Mouse (Mus musculus): ENCODE data around the gene Ttbk2. TPM values are rescaled to one million over a fixed set of nuclear protein-coding genes. Genes with fewer than 3 reads are reported as not detected.
A peak's percentile ranks its signal among the peaks of the same experiment; 100 is the strongest.

Ttbk2 gene
- total RNA-seq, 2 experiments from 2014 or later = 66.9 TPM

DNA sequence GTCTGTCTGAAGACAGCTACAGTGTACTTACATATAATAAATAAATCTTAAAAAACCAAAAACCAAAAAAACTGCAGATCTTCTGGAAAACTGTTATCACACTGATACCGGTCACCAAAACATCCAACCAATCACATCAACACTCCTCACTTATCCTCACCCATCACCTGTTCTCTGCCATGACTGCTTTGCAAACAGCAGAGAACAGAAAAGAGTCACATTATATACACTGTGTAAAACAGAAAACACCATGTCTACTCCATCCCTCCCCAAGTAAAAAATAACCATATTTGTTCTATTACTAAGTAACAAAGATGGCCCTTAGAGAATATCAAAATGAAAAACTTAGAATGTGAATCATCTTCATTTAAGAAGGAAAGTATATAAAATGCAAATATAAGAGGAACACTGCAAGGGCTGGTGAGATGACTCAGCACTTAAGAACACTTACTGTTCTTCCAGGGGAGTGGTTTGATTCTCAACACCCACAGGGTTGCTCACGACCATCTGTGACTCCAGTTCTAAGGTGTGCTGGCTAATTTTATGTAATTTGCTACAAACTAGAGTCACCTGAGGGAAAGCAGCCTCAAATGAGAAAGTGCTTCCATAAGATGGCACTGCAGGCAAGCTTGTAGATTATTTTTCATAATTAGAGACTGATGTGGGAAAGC lies 80.0 kb downstream of the Ttbk2 start:
- DNase-seq (ENCODE audit: extremely low spot score in 1 of 2, low spot score in 2 of 2) = no peak
- intact Hi-C loops (cut with DNase I) = no loop called here

DNA sequence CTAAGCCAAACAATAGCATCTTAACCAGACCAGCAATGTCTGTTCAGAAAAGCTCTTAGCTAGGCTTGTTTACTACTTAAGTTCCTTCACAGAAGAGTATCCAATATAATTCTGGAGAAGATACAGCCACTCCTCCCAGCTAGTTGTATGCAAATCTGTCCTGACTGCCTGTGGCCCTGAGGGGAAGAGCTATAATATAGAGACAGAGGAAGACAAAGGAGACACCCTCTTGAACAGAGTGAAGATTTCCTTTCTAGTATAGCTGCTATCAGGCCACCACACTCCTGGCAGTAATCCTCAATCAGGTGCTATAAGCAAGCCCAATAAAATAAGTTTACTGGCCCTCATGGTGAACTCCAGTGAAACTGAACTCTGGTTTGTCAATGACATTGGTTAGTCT lies 88.5 kb downstream of the Ttbk2 start:
- intact Hi-C loops (cut with DNase I) = no loop called here
- DNase-seq (ENCODE audit: extremely low spot score in 1 of 2, low spot score in 2 of 2) = no peak

DNA sequence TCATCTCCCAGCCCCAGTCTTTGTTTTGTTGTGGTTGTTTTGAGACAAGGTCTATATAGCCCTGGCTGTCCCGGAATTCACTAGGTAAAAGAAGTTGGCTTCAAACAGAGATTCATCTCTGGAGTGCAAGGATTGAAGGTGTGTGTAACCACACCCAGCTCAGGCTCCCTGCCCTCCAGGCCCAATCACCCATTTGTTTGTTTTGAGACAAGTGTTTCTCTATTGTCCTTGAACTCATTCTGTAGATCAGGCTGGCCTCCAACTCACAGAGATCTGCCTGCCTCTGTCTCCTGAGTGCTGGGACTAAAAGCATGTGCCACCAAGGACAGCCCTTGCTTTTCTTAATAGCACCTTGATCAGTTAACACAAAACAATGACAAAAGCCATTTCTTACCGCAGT lies 102.4 kb downstream of the Ttbk2 start:
- intact Hi-C loops (cut with DNase I) = no loop called here

DNA sequence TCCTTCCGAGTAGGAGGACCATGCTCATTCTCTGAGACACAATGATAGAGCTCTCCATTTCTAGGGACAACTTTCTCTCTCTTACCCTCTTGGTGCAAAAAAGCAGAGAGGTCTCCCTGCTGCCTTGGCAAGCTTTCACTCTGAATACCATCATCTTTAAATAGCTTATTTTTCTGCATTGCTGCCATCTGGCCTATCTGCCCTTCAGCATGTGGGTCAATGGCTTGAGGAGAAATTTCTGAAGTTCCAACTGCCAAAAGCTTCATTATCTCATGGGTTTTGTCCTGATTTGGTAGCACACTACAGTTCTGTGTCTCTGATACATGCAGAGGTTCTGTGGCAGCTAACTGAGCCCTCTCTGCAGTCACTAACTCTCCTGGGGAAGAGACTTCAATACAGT lies 104.9 kb downstream of the Ttbk2 start:
- intact Hi-C loops (cut with DNase I) = no loop called here

More for the DNA sequence above, 102.4 kb downstream of the Ttbk2 start:
- no peak for DNase-seq (ENCODE audit: extremely low spot score in 1 of 2, low spot score in 2 of 2)

DNA sequence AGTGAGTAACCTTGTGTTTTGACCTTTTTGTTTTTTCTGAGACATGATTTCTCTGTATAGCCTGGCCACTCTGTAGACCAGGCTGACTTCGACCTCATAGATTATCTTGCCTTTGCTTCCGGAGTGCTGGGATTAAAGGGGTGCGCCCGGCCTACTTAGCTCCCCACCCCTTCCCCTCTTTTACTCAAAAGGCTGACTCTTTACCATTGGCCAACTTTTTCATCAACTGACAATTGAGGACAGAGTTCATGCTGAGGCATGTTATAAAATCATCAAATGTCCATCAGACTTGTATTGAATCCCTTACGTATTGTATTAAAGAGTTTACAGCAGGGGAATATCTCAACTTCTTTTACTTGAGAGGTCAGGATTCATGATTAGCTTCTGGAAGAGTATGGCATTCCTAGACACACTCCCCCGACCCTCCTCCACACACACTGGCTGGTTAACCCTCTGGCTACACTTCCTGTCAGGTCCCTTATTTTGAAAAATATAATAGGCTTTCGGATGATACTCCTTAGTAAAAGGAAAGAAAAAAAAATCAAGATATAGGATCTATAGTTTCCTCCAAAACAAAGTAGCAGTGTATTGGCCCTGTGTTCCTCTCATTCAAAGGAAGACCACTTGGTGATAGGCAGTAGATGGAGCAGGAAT lies 118.4 kb downstream of the Ttbk2 start:
- intact Hi-C loops (cut with DNase I) = no loop called here
- no peak for DNase-seq (ENCODE audit: extremely low spot score in 1 of 2, low spot score in 2 of 2)

More for the DNA sequence above, 104.9 kb downstream of the Ttbk2 start:
- DNase-seq (ENCODE audit: extremely low spot score in 1 of 2, low spot score in 2 of 2) = no peak

DNA sequence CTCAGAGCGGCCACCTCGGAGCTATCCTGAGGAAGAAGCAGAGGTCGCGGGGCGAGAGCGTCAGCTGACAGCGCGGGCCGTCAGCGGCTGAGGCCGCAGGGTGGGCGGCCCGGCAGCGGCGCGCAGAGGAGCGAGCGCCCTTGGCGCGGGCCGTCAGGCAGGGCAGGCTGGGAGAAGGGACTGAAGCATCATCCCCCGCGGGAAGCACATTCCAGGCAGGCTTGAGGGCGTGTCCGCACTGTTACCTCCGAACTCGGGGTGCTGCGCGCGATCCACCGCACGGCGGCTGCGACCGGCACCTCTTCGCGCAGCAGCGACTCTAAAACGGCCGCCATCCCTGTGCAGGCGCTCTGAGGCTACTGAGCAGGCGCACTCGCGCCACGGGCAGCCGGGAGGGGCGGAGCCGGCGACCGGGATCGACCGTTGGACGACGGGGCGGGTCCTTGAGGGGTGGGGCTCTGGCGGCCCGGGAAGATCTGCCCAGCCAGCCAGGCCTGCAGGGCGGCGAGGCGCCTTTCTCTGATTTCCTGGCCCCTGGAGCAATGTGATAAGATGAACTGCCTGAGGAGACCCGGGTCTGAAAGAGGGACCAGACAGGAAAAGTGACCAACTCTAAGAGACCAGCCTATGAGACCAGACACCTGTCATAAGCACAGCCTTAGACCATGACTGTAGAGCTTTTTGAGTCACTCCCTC lies 119.1 kb downstream of the Ttbk2 start:
- intact Hi-C loops (cut with DNase I) = no loop called here
- DNase-seq (ENCODE audit: extremely low spot score in 1 of 2, low spot score in 2 of 2) = peak; percentile 87 to 97

DNA sequence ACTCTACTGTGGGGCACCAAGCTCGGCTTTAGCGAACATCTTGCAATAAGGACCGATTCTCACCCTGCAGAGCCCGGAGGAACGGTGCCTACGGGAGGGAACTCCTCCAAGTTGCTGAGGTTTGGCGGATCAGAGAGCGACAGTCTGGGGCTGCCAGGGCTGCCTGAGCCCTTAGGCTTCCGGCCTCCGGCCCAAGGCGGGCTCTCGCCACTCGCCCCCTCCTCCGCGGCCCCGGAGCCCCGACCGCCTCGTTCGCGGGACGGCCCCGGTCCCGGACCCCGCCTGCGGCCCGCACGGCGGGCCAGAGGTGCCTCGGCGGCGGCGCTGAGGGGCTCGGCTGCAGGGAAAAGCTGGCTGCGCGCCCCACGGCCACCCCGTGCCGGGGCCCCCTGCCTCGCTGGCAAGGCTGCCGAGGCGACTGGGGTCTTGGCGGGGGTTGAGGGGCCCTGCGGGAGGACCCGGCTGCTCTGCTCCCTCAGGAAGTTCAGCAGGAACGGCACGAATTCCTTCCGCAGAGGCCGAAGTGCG lies 119.7 kb downstream of the Ttbk2 start:
- intact Hi-C loops (cut with DNase I) = loop anchor here (1.0 kb wide), 1 partner anchor 120 kb away; the partner anchor contains the start of genes Cdan1 and Ttbk2
- no peak for DNase-seq (ENCODE audit: extremely low spot score in 1 of 2, low spot score in 2 of 2)

DNA sequence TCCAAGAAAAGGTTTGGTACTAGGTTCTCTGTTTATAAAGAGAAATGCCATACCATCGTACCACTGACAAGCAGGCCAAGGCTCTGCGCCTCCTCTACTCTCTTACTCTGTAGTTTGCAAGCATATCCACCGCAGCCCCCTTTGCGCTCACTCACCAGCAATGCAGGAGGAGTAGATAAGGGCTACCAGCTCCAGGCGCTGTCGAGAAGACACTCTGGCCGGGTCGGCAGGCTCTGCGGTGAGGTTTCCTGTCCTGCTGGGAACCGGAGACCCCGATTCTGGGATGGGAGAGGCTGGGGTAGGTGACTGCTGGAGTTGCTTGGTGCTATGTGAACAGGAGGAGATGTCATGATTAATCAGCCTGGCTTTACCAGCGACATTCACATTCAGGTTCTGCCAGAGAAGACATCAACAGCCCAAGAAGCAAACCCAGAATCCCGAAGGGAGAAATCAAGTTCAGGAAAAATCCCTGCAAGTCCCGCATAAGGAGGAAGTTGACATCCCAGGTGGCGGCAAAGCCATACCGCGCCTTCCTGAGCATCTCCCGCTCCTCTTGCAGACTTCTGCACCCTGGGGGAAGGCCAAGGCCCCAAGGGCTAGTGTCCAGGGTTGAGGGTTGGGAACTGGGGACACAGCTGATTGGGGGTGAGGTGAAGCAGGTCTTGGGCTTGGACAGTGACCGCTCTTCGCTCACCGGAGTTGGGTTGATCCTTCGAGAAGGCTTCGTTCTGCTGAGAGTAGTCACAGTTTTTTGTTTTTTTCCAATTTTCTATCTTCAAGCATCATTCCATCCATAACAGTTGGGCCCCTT lies 120.4 kb downstream of the Ttbk2 start:
- DNase-seq (ENCODE audit: extremely low spot score in 1 of 2, low spot score in 2 of 2) = peak in 1 of 2 experiments; percentile 28

DNA sequence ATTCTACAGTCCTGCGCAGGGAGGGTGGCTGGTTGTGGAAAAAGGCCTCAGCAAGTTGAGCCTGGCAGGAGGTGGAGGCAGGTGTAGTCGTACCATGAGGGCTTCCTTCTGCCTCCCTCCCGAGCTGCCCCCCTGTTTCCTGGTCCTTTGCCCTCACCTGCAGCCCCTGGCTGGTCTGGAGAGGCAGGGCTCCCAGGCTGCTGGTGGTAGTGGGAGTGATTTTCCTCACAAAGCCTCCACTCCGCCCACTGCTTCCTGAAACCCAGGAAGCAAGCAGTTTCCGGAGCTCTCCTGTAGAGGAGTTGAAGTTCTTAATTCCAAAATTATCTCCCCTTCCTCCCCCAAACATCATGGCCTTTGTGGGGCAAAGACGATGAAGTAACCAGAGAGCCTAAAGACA lies 126.2 kb downstream of the Ttbk2 start:
- DNase-seq (ENCODE audit: extremely low spot score in 1 of 2, low spot score in 2 of 2) = no peak
- intact Hi-C loops (cut with DNase I) = no loop called here

More for the DNA sequence above, 120.4 kb downstream of the Ttbk2 start:
- intact Hi-C loops (cut with DNase I) = loop anchor here (1.0 kb wide), 1 partner anchor 120 kb away; the partner anchor contains the start of genes Cdan1 and Ttbk2

DNA sequence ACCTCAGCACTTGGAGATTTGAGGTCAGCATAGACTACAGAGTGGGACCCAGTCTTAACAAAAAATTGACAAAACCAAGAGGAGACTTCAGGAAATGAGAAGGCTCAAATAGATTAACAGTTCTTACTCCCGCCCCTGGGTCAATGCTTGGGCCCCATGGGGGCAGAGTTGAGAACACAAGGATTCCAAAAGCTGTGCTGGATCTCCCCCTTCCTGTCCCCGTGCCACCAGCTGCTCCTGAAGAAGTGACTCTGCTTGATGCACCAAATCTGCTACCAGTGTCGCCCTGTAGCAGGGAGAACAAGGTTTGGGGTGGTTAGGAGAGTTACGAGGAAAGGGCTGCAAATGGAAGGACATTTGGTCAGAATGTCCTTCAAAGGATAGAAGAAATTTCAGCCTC lies 126.8 kb downstream of the Ttbk2 start:
- intact Hi-C loops (cut with DNase I) = no loop called here
- no peak for DNase-seq (ENCODE audit: extremely low spot score in 1 of 2, low spot score in 2 of 2)

DNA sequence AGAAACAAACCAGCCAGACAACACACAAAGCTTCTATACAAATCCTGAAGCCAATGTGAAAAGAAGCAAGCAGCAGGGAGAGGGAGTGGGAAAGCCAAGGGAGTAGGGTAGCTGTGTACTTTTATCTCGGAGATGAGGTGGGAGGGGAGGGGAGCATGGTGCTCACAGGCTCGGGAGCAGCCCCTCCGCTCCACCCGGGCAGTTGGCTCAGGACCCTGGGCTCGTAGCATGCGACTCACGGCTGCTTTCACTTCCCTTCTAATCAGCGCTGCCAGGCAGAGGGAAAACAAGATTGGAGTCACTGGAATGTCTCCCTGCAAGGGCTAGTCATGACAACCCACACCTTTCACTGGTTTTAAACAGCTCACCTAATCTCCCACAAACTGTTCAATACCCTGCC lies 127.9 kb downstream of the Ttbk2 start:
- no peak for DNase-seq (ENCODE audit: extremely low spot score in 1 of 2, low spot score in 2 of 2)
- intact Hi-C loops (cut with DNase I) = no loop called here

DNA sequence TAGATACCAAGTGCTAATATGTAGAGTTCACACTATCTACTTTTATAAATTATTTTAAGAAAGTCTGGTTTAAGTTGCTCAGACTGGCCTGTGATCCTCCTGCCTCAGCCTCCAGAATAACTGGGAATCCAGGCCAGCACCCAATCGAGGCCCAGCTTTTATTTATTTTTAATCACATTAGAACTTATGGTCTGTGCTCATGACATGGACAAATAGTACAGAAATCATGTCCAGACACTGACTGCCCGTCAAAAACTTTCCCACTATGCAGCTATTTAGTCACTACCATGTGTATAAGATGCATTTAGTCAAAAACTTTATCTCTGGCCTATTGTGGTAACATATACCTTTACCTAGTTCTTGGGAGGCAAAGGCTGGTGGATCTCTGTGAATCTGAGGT lies 128.5 kb downstream of the Ttbk2 start:
- intact Hi-C loops (cut with DNase I) = no loop called here

DNA sequence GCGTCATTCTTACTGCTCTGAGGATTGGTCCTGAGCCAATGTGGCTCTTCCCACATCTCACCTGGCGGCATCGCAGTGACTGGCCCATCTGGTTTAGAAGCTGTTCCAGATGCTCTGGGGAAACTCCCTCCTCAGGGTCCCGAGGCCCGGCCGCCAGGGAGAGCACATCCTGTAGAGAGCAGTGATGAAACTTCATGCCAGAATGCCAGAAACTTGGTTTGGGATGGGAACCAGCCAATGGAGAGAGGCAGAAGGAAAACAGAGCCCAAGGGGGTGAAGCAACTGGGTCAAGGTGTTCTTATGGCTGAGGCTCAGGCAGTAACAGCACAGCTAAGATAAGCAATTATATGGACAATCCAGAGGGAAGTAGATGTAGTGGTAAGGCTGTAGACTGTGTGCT lies 129.6 kb downstream of the Ttbk2 start:
- intact Hi-C loops (cut with DNase I) = no loop called here
- no peak for DNase-seq (ENCODE audit: extremely low spot score in 1 of 2, low spot score in 2 of 2)

More for the DNA sequence above, 128.5 kb downstream of the Ttbk2 start:
- DNase-seq (ENCODE audit: extremely low spot score in 1 of 2, low spot score in 2 of 2) = no peak

DNA sequence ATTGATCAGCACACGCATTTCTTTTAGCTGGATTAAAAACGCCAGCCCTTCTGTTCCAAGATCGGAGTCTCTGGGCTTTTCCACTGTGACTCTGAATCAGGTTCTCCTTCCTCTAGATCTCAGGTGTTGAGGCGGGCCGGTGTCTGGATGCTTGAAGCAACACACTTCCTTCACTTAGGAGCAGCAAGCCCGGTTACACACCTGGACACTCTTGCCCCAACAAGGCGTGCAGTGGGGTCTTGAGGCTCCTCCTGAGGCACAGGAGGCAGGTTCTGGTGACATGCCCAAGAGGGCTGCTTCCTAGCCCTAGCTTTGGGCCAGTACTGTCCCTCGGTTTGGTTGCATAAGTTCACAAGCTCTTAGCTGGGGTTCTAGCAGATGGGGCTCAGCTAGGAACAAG lies 131.9 kb downstream of the Ttbk2 start:
- intact Hi-C loops (cut with DNase I) = no loop called here
- no peak for DNase-seq (ENCODE audit: extremely low spot score in 1 of 2, low spot score in 2 of 2)

DNA sequence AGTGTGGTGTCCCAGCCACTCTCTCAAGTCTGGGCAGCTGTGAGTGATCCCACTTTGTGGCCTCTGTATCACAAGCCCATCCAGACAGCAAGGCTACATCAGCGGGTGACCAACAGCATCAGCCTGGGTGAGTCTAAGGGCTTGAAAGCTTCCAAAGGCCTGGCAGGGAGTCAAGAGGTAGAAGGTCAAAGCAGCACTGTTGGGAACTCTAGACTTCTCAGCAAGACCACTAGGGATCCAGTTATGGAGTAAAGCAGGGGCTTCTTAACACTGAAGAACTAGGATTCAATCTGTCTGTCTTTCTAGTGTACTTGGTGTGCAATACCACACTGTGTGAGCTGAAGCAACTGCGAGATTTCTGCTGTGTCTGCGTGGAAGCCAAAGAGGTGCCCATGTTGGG lies 137.0 kb downstream of the Ttbk2 start:
- no peak for DNase-seq (ENCODE audit: extremely low spot score in 1 of 2, low spot score in 2 of 2)

DNA sequence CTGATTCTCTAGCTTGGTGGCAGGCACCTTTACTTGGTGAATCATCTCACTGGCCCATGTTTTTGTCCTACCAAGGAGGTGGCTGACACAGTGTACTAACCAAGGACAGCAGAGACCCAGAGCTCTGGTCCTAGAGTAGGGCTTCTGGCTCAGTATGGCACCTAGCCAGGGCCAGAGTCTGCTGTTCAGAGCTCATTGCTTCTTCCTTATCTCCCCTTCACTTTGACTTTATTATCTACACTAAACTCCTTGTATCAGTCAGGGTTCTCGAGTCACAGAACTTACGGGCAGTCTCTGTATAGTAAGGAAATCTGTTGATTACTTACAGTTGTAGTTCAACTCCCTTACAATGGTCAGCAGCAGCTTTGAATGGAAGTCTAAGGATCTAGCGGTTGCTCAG lies 139.5 kb downstream of the Ttbk2 start:
- intact Hi-C loops (cut with DNase I) = no loop called here
- no peak for DNase-seq (ENCODE audit: extremely low spot score in 1 of 2, low spot score in 2 of 2)

More for the DNA sequence above, 137.0 kb downstream of the Ttbk2 start:
- intact Hi-C loops (cut with DNase I) = no loop called here

DNA sequence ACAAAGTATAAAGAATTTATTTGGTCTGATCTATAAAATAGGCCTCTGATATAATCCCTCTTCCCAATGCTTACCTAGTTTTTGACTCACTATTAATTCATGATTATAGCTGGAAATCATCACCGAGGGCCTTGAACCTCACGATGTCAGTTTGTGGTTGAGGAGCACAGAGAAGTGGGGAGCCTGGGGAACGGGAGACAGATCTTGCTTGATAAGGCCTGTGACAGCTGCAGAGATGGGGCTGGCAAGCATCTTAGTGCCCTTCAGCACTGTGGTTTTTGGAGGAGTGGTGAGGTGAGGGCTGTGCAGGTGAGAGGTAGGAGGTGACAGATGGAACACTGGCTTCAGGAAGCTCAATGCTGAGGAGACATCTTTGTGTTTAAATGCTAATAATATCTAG lies 140.2 kb downstream of the Ttbk2 start:
- intact Hi-C loops (cut with DNase I) = no loop called here
- DNase-seq (ENCODE audit: extremely low spot score in 1 of 2, low spot score in 2 of 2) = no peak

DNA sequence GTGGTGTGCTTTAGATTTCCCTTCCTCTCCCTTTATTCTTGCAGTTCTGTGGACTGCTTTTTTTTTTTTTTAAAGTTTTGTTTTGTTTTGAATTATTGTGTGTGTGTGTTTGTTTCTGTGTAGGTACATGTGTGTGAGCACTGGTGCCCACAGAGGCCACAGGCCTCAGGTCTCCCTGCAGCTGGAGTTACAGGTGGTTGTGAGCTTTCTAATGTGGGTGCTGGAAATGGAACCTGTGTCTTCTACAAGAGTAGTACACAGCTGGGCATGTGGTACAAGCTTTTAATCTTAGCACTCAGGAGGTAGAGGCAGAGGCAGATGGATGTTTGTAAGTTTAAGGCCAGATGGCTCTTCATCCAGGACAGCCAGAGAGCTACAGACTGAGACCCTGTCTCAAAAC lies 143.4 kb downstream of the Ttbk2 start:
- DNase-seq (ENCODE audit: extremely low spot score in 1 of 2, low spot score in 2 of 2) = no peak
- intact Hi-C loops (cut with DNase I) = no loop called here

DNA sequence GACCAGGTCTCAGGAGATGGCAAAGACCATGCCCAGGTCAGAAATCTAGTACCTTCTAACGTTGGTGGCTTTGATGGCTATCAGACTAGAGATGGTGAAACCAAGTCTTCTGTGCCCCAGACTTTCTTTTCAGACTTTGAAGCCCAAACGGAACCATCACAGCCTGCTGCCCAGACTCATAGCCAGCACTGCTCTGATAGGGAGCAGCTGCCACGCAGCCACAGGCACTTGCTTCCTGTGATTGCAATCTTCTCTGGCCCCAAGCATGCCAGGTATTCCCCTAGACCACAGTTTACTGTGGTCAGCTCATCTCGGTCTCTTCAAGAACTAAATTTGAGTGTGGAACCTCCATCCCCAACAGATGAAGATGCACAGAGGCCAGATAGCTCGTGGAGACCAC lies 147.7 kb downstream of the Ttbk2 start:
- DNase-seq (ENCODE audit: extremely low spot score in 1 of 2, low spot score in 2 of 2) = no peak
- intact Hi-C loops (cut with DNase I) = no loop called here
